Mouse (Mus musculus) heart, embryonic 14.5 days (tissue): ENCODE results near the gene Srgap2. TPM values are rescaled to one million over a fixed set of nuclear protein-coding genes. Genes with fewer than 3 reads are reported as not detected.

ENCODE experiments used
- ATAC-seq: fragments of 200-750 bp; cut with Nextera tagmentation; 2 replicates; pipeline ENCODE4 v1.8.0; 2017; ENCODE audit warnings: low read depth, moderate TSS enrichment; ENCODE audit not compliant: insufficient number of reproducible peaks, insufficient read depth, low FRiP score
- H3K27ac ChIP-seq, 2 experiments: fragments of 200-500 bp in 1 of 2; fragments of 300-500 bp in 1 of 2; sonication (generic) in 1 of 2; replicated peaks in 1 of 2; 2 replicates each; pipeline ENCODE4 v1.5.1; 2012 to 2014; ENCODE audit warnings: low read depth in 2 of 2, low read length in 2 of 2, control low read depth in 1 of 2, mild to moderate bottlenecking in 1 of 2, mixed read lengths in 1 of 2; ENCODE audit not compliant: control insufficient read depth in 1 of 2, insufficient read depth in 1 of 2
- H3K27me3 ChIP-seq: fragments of 300-500 bp; sonication (generic); 2 replicates; pipeline ENCODE4 v1.6.1; 2014; ENCODE audit warnings: mild to moderate bottlenecking, low read length, control low read depth; ENCODE audit not compliant: control insufficient read depth, insufficient read depth
- H3K36me3 ChIP-seq: fragments of 300-500 bp; sonication (generic); 2 replicates; pipeline ENCODE4 v1.6.1; 2014; ENCODE audit warnings: mild to moderate bottlenecking, control low read depth, low read length, mixed read lengths; ENCODE audit not compliant: control insufficient read depth, insufficient read depth
- H3K4me1 ChIP-seq, 2 experiments: fragments of 200-500 bp in 1 of 2; fragments of 300-500 bp in 1 of 2; sonication (generic) in 1 of 2; 2 replicates each; pipeline ENCODE4 v1.6.1; 2012 to 2014; ENCODE audit warnings: low read length in 2 of 2, control low read depth in 1 of 2, mixed read lengths in 1 of 2; ENCODE audit not compliant: control insufficient read depth in 2 of 2, insufficient read depth in 2 of 2
- H3K4me2 ChIP-seq: fragments of 300-500 bp; sonication (generic); 2 replicates; pipeline ENCODE4 v1.6.1; 2014; ENCODE audit warnings: mild to moderate bottlenecking, low read length
- H3K4me3 ChIP-seq, 2 experiments: fragments of 200-500 bp in 1 of 2; fragments of 300-500 bp in 1 of 2; sonication (generic) in 1 of 2; 2 replicates each; pipeline ENCODE4 v1.5.1; 2012 to 2014; ENCODE audit warnings: low read length in 2 of 2, mild to moderate bottlenecking in 2 of 2, control low read depth in 1 of 2, low read depth in 1 of 2, moderate library complexity in 1 of 2; ENCODE audit not compliant: control insufficient read depth in 1 of 2, insufficient read depth in 1 of 2
- H3K9ac ChIP-seq: fragments of 300-500 bp; sonication (generic); 2 replicates; pipeline ENCODE4 v1.6.1; 2014; ENCODE audit warnings: mild to moderate bottlenecking, low read length
- H3K9me3 ChIP-seq: fragments of 300-500 bp; sonication (generic); 2 replicates; pipeline ENCODE4 v1.6.1; 2016; ENCODE audit warnings: low read length, control low read depth; ENCODE audit not compliant: control insufficient read depth
- whole genome bisulfite sequencing: fragments of 180-500 bp; shearing (Covaris S2); extraction: QIAGEN DNeasy Blood & Tissue Kit; methylation state at CpG from one replicate; pipeline ENCODE4 v1.1.7; 2014; 5-methylcytosine and 5-hydroxymethylcytosine counted together
- polyA plus RNA-seq: library from polyadenylated mRNA; unstranded; fragments of >200 nt; fragmentation: Nextera tagmentation; extraction: Ambion mirVana; gene quantifications from 2 replicates; pipeline ENCODE4 v1.2.1, GENCODE M21; 2014

The Srgap2 gene
- polyA plus RNA-seq, 1 experiment from 2014 or later = 15.7 TPM

DNA sequence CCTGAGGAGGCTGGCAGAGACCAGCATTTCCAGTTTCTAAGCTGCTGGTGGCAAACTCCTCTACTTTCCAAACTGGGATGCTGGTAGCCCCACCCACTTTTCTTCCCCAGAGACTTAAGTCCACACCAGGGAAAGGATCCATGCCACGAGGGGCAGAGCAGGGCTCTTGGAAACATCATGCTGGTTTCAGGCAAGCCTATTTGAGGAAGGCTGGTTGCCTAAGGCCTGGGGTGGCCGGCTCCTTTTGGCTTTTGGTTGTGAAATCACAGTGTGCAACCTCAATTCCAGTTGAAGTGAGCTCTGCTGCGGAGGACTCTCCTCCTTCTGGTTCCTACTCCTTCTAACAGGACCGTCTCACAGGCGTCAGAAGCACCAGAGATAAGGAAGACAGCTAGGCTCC, 240.3 kb downstream of the Srgap2 start:
- no peak overlapping the region for H3K4me2 ChIP-seq
- H3K27ac ChIP-seq = no peak overlapping the region
- H3K36me3 ChIP-seq = peaks cover 48% of the 10 kb centered on the region
- H3K4me1 ChIP-seq = peaks cover 4 to 6% of the 10 kb centered on the region in 2 experiments; a peak in 3 of 4 replicates
- no peak overlapping the region for H3K9ac ChIP-seq
- no peaks in the 10 kb centered on the region for H3K9me3 ChIP-seq
- H3K4me3 ChIP-seq = no peak overlapping the region
- no peaks in the 10 kb centered on the region for H3K27me3 ChIP-seq
- WGBS = 32% methylated on average over 5 of the region's 5 CpGs
- no peak for ATAC-seq

DNA sequence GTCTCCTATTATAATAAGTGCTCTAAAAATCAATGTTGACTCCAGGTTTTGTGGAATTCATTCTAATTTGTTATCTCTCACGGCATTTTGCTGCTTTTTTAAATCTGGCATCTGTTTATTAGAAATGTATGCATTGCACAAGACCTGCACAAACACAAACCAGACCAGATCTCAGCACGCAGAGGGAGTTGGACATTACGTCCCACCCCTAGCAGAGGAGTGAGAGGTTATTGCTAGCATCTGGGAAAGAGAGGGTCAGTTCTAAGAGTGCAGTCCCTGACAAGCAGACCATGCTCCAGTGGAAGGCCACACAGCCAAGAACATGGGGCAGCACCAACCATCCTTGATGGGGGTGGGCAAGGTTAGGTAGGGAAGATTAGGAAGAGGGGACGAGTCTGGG, 242.5 kb downstream of the Srgap2 start:
- H3K27ac ChIP-seq = no peak overlapping the region
- WGBS = 83% methylated on average over 4 of the region's 4 CpGs

DNA sequence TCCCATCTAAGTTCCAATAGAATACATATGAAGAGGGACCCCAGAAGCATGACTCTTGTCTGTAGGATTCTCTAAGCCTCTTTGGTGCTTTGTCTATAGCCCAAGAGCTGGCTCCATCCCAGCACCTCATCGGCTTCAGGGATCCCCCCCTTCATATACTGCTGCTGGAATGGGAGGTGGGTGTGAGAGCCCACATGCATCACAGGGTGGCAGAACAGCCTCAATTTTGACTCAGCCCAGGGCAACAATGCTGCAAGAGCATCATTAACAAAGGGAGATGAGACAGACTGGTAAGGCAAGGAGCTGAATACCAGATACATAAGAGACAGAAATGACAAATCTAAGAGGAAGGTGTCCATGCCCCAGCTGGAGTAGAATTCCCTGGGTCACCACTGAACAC, 243.0 kb downstream of the Srgap2 start:
- no peak overlapping the region for H3K4me3 ChIP-seq
- peaks cover 8 to 17% of the 10 kb centered on the region in 2 experiments; a peak in 3 of 4 replicates for H3K4me1 ChIP-seq
- H3K36me3 ChIP-seq = peaks cover 33% of the 10 kb centered on the region
- H3K27ac ChIP-seq = no peak overlapping the region
- no peak overlapping the region for H3K9ac ChIP-seq
- no peaks in the 10 kb centered on the region for H3K9me3 ChIP-seq
- H3K27me3 ChIP-seq = no peaks in the 10 kb centered on the region
- 85% methylated on average over 1 of the region's 1 CpGs for WGBS
- no peak overlapping the region for H3K4me2 ChIP-seq
- ATAC-seq = no peak

More for the DNA sequence above, 242.5 kb downstream of the Srgap2 start:
- Histone ChIP-seq H3K9ac (no peak overlapping the region), H3K9me3 (no peaks in the 10 kb centered on the region), H3K4me1 (peaks cover 7 to 13% of the 10 kb centered on the region in 2 experiments; a peak in 3 of 4 replicates), H3K36me3 (peaks cover 38% of the 10 kb centered on the region), H3K4me3 (no peak overlapping the region), H3K27me3 (no peaks in the 10 kb centered on the region), H3K4me2 (no peak overlapping the region)
- ATAC-seq = no peak

DNA sequence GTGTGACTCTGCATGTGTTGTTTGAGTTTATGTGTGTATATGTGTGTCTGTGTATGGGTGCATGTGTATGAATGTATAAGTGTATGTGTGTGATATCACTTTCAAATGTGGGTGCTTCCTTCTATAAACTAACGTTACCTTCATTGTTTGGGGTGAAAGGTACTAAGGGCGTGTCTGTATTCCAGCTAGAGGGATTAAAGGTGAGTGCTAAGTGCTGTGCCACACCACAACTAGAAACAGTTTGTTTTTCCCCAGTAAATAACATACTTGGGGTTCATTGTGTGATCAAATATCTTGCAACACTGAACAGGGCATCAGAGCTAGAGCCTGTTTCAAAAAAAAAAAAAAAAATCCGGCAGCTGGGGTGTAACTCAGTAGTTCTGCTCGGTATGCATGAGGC, 245.4 kb downstream of the Srgap2 start:
- WGBS = 62% methylated on average over 4 of the region's 4 CpGs
- Histone ChIP-seq H3K4me1 (peaks cover 15 to 22% of the 10 kb centered on the region in 2 experiments), H3K36me3 (peaks cover 15% of the 10 kb centered on the region), H3K9me3 (no peaks in the 10 kb centered on the region), H3K27ac (no peak overlapping the region), H3K9ac (no peak overlapping the region), H3K4me2 (no peak overlapping the region), H3K4me3 (no peak overlapping the region), H3K27me3 (no peaks in the 10 kb centered on the region)
- ATAC-seq = no peak

DNA sequence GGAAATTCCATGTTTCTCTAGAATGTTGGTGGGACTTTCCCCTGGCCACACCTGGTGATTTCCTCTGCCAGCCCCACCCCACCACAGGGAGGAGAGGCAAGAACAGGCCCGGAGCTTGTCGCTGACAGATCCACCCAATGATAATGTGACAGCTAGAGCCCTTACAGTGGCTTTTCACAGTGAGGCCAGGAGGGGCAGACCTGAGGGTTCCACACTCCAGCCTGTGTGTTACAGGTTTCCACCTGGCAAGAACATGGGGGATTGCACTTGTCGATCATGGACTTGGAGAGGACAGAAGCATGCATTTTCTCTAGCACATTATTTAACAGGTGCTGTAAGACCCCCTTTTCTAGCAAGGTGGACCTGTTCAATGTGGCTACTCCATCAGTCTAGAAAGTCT, 246.9 kb downstream of the Srgap2 start:
- Histone ChIP-seq H3K4me2 (no peak overlapping the region), H3K36me3 (peaks cover 4% of the 10 kb centered on the region; the same call in 1 of the 2 replicates), H3K27ac (no peak overlapping the region), H3K9ac (no peak overlapping the region), H3K4me1 (peaks cover 15 to 22% of the 10 kb centered on the region in 2 experiments), H3K27me3 (no peaks in the 10 kb centered on the region), H3K9me3 (no peaks in the 10 kb centered on the region), H3K4me3 (no peak overlapping the region)
- WGBS = 32% methylated on average over 3 of the region's 3 CpGs
- no peak for ATAC-seq

DNA sequence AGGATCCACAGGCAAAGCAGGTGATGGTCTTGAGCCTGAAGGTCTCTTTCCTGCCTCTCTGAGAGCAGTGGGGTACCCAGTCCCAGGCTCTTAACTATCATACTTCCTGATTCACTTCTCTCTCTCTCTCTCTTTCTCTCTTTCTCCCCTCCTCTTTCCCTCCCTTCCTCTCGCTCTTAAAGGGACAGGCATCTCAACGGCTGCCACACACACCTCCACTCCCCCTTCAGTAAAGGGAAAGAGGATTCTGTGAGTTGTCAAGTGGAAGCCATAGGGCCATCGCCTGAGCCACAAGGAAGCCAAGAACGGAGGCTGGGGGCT, 247.7 kb downstream of the Srgap2 start, which contains the start of gene Ikbke:
Ikbke (minus strand) TSS at position 151 of the 321 bp plus-strand sequence.
- Histone ChIP-seq H3K9ac (peak within 1 kb of the TSS; percentile 52), H3K27ac (peak within 1 kb of the TSS; percentile 12 to 35; a peak in 2 of 4 replicates), H3K27me3 (no peaks in the 10 kb centered on the region), H3K36me3 (no peaks in the 10 kb centered on the region), H3K4me1 (peaks cover 15 to 22% of the 10 kb centered on the region in 2 experiments), H3K4me2 (peak within 1 kb of the TSS; percentile 60), H3K9me3 (no peaks in the 10 kb centered on the region), H3K4me3 (peak within 1 kb of the TSS; percentile 38 to 48)
- ATAC-seq = no peak
- 15% methylated on average over 4 of the region's 4 CpGs for WGBS

DNA sequence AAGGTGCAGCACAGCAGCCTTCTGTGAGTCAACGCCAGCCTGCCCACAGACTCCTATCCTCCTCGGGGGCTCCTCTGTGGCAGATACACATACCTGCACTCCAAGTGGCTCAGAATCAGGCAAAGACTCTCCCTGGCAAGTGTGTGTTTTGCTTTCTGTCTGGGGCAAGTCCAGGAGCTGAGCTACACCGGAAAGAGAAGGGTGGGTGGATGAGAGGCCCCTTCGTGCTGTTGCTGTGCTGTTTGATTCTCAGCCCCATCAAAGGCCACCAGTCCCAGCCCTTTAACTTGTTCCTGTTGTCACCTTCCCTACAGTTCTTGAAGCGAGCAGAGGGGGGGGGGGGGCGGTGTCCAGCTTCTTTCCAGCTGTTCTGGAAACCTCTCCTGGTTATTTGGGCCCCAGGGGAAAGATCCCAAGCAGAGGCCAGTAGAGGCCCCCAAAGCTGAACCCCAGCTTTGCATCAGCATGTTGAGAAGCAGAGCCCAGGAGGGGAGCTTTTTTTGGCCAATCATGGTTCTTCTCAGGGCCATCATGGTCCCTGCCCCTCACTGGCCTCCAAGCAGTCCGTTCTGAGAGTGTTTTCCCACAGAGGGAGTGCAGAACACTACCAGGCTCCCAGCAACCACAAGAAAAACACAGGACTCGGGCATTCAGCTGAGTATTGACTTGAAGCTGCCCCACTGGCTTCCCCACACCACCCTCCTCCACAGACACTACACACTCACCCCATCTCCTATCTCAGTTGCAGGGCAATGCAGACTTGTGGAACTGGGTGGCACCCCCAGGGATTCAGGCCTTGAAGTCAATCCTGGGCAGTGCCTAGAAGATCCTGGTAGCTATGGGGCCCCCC, 248.3 kb downstream of the Srgap2 start:
- no peak for ATAC-seq
- peak overlapping the region; percentile 60 for H3K4me2 ChIP-seq
- peaks cover 15 to 22% of the 10 kb centered on the region in 2 experiments for H3K4me1 ChIP-seq
- WGBS = 35% methylated on average over 8 of the region's 8 CpGs
- no peaks in the 10 kb centered on the region for H3K36me3 ChIP-seq
- H3K9me3 ChIP-seq = no peaks in the 10 kb centered on the region
- no peaks in the 10 kb centered on the region for H3K27me3 ChIP-seq
- H3K4me3 ChIP-seq = peak overlapping the region; percentile 38 to 48
- H3K27ac ChIP-seq = peak overlapping the region; percentile 12 to 35; a peak in 2 of 4 replicates
- peak overlapping the region; percentile 52 for H3K9ac ChIP-seq
